ENCODE assay signal across 12 mouse cellular contexts in genomic region chr13:107718973-107719620, GRCm38 (mm10).
DNase-seq lines count a peak whose midpoint lies in the region; ATAC-seq lines count a peak whose summit lies in the region.
"Had no signal": no experiment of that assay in that cellular context is flagged by ENCODE, and none has a peak within 500 bp of the region (broad histone marks: within the 10 kb centered on the region; RNA-seq: fewer than 3 reads in every experiment).

No protein-coding gene starts in this region.

- H3K27ac ChIP-seq in heart, embryonic 10.5 days = no peak overlapping the region
- H3K27ac ChIP-seq in embryonic facial prominence, embryonic 12.5 days = 0 out of 2 replicates have a peak overlapping the region, but pooled peaks have one; percentile 17
- no peak overlapping the region for H3K27ac ChIP-seq in hindbrain, embryonic 15.5 days (replicated peaks)
- H3K27ac ChIP-seq: gastrocnemius, adult 2 months had no signal

- no peak overlapping the region for H3K4me2 ChIP-seq in embryonic facial prominence, embryonic 12.5 days (replicated peaks)
- H3K4me2 ChIP-seq in hindbrain, embryonic 15.5 days = no peak overlapping the region

- intact Hi-C loops in heart, postnatal 25 days (cut with DNase I) = no loop called here

- peak; percentile 54 for DNase-seq in heart, embryonic 10.5 days (ENCODE audit: low spot score)
- no peak for DNase-seq in heart, postnatal 25 days (ENCODE audit: low spot score)
- DNase-seq in telencephalon, adult 2 months (ENCODE audit: low read depth, low spot score) = peak; percentile 22
- DNase-seq in thymus, postnatal 25 days = no peak
- no peak for DNase-seq in lung, postnatal 10 days
- DNase-seq: adrenal gland, postnatal 36 days; cerebellum, adult 18-20 months; gastrocnemius, adult 2 months; kidney, postnatal 36 days had no signal

- H3K9me3 ChIP-seq in heart, embryonic 10.5 days = no peaks in the 10 kb centered on the region
- H3K9me3 ChIP-seq in embryonic facial prominence, embryonic 12.5 days = no peaks in the 10 kb centered on the region
- no peaks in the 10 kb centered on the region for H3K9me3 ChIP-seq in hindbrain, embryonic 15.5 days

- no peaks in the 10 kb centered on the region for H3K36me3 ChIP-seq in heart, embryonic 10.5 days
- H3K36me3 ChIP-seq in embryonic facial prominence, embryonic 12.5 days = no peaks in the 10 kb centered on the region
- no peaks in the 10 kb centered on the region for H3K36me3 ChIP-seq in hindbrain, embryonic 15.5 days

- ATAC-seq in embryonic facial prominence, embryonic 12.5 days (ENCODE audit: insufficient number of reproducible peaks, insufficient read depth, low FRiP score, low TSS enrichment) = no peak
- peak; percentile 52; the same call in 1 of the 2 replicates for ATAC-seq in hindbrain, embryonic 15.5 days (ENCODE audit: low FRiP score, low read depth)
- ATAC-seq: lung, postnatal 0 days had no signal

- H3K4me1 ChIP-seq in heart, embryonic 10.5 days = no peaks in the 10 kb centered on the region
- peaks cover 5% of the 10 kb centered on the region; the same call in 1 of the 2 replicates for H3K4me1 ChIP-seq in embryonic facial prominence, embryonic 12.5 days
- 0 out of 2 replicates have a peak, but pooled peaks cover 7% of the 10 kb centered on the region for H3K4me1 ChIP-seq in hindbrain, embryonic 15.5 days (replicated peaks)

- WGBS in heart, embryonic 10.5 days = 54% methylated on average over 14 of the region's 14 CpGs
- WGBS in embryonic facial prominence, embryonic 12.5 days = 23% methylated on average over 14 of the region's 14 CpGs
- 36% methylated on average over 14 of the region's 14 CpGs for WGBS in hindbrain, embryonic 15.5 days

- H3K27me3 ChIP-seq in heart, embryonic 10.5 days (ENCODE audit: insufficient read depth, poor library complexity, severe bottlenecking) = no peaks in the 10 kb centered on the region
- no peaks in the 10 kb centered on the region for H3K27me3 ChIP-seq in embryonic facial prominence, embryonic 12.5 days
- no peaks in the 10 kb centered on the region for H3K27me3 ChIP-seq in hindbrain, embryonic 15.5 days

- H3K9ac ChIP-seq in embryonic facial prominence, embryonic 12.5 days = no peak overlapping the region
- no peak overlapping the region for H3K9ac ChIP-seq in hindbrain, embryonic 15.5 days

- H3K4me3 ChIP-seq in heart, embryonic 10.5 days = no peak overlapping the region
- H3K4me3 ChIP-seq in embryonic facial prominence, embryonic 12.5 days = no peak overlapping the region
- no peak overlapping the region for H3K4me3 ChIP-seq in hindbrain, embryonic 15.5 days
- H3K4me3 ChIP-seq: gastrocnemius, adult 2 months had no signal

Comparison
In these comparisons a context has a peak if more than half of its experiments do, and no peak if none do; other contexts are left out.
1. DNase-seq: peak in heart, embryonic 10.5 days (single experiment) and telencephalon, adult 2 months (single experiment); none in heart, postnatal 25 days (single experiment), thymus, postnatal 25 days (single experiment) and lung, postnatal 10 days (single experiment).